Mouse (Mus musculus) right cerebral cortex, postnatal 14 days (tissue): ENCODE results near the gene Pla2g16.

Experiments
- DNase-seq: peaks from one replicate; pipeline ENCODE4 v3.0.0; 2022

Pla2g16 gene

DNA sequence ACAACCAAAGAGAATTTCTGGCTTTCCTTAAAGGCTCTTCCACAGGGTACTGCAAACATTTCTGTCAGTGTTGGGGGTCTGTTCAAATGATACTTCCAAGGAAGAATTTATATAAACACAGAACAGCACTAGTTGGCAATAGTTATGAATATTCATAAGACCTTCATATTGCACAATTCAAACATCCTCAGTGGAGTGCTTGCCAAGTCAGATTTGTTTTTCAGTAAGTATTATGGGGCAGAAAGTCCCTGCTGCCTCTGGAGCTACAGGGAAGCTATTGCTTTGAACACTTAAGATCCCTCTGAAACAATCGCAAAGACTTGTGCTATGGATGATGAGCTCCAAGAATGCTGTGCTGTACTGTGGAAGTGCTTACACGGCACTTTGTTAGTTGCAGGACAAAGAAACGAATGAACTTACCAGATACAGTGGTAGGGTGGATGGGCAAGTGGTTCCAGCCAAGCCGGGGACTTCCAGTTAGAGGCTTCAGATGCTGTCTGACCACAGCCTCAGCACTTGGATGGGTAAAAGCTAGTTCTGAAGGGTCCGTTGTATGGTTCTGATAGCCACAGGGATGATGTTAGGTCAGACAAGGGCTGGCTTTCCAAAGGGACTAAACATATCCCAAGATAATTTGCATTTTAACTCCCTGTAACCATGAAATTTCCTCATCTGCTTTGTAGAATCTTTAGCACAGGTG lies 59.1 kb downstream of the Pla2g16 start:
- no peak for DNase-seq

DNA sequence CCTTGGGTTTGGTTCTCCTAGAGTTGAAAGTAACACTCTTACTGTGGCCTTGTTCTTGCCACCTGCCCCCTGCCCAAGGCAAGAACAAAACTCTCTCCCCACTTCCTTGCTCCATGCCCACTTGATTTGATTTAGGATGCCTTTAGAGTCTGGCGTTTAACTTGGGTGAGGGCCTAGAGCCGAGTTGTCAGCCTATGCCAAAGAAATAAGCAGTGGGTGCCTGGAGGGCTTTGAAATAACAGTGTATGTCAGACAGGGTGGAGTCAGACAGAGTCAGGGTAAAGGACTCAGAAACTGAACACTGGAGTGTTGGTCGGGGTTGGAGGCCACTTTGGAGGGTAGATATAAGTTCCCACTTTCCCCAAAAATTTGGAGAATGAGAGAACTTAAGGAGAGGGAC lies 59.8 kb downstream of the Pla2g16 start:
- DNase-seq: no peak

DNA sequence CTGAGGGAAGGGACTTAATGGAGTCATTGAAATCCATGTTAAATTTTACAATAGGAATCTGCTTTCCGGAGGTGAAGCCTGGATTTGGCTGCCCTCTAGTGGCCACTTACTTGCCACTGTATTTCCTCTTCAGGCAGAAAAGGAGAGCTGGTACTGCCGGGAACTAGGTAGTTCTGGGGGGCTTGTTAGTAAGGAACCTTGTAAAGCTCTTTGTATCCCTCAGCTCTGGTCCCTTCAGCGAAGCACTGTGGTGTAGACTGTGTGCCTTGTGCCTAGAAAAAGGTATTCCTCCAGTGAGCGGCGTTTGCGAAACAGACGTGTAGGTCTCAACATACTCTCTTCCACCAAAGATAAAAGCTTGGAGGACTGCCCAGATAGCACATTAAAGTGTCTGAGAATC lies 60.4 kb downstream of the Pla2g16 start:
- DNase-seq: peak; percentile 79

DNA sequence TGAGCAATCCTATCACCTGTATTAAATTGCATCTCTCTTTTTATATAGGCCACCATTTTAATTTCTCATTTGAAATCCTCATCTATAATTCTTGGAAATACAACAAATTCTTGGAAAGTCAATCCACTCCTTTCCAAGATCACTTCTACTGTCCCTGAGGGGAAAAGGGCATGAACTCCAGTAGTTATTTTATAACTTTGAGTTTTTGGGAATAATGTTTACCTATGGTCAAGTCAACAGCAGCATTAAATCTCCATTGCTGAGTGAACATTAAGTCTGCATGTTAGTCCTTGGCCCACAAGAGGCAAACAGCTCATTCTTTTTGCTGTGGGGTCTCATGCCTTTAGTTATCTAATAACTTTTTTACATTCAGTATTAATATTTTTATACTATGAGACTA lies 75.8 kb downstream of the Pla2g16 start:
- no peak for DNase-seq

DNA sequence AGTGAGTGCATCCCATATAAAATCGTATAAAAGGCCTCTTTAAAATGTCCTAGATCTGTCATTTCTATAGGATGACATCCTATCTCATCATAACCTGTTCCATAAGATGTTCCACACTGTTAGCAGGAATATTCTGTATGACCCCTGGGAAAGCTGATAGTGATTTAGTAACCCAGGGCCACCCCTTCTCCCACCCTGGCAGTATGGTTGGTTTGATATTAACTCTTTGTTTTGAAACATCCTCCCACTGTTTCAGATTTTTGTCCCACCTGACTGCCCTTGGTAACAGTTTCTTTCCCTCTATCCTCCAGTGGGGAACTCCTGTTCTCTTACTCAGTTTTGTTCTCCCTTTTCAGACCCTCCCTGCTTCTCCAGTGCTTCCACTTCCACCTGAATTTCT lies 76.5 kb downstream of the Pla2g16 start:
- DNase-seq: no peak
